Mouse (Mus musculus) frontal cortex, postnatal 36 days (tissue): ENCODE data around the gene Pogk.
A peak's percentile ranks its signal among the peaks of the same experiment; 100 is the strongest.

Experiments
- DNase-seq, 2 experiments: peaks; one replicate each; pipeline ENCODE4 v3.0.0; 2022; ENCODE audit warnings: low spot score in 2 of 2

Pogk gene

DNA sequence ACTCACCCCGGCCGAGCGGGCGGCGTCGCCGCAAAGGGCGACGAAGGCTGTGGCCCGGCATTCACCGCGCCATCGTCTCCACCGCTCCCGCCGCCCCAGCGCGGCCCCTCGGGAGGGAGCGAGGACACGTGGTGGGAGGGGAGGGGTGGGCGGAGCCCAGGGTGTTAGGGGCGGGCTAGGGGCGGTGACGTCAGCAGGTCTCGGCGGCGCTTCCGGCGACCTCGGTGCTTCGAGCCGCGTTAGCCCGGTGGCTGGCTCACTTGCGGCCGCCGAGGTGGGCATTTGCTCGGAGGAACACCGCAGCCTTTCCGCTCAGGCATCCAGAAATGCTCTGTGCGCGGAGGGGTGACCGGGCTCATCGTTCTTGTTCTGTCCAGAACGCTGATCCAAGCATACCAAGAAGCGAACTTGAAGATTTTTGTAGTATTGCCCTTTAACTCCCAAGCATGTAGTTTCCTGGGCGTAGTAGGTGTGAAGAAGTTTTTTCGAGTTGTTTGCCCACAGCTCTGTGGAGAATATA, at the start of gene Pogk:
Pogk (minus strand) TSS at position 163 of the 520 bp plus-strand sequence.
- peak; percentile 63 to 69 for DNase-seq

DNA sequence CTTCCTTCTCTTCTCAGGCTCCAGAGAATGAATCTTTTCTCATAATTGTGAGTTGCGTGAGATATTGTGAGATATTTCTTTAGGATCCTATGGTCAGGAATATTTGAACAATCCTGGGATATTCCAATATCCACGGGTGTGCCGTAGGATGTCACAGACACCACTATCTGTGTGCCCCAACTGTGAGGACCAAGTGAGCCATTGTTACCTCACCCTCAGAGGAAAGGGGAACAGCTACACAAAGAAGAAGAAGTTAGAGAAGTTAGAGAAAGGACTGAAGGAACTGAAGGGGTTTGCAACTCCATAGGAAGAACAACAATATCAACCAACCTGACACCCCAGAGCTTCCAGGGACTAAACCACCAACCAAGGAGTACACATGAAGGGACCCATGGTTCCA, 32.3 kb upstream of the Pogk start:
- no peak for DNase-seq

DNA sequence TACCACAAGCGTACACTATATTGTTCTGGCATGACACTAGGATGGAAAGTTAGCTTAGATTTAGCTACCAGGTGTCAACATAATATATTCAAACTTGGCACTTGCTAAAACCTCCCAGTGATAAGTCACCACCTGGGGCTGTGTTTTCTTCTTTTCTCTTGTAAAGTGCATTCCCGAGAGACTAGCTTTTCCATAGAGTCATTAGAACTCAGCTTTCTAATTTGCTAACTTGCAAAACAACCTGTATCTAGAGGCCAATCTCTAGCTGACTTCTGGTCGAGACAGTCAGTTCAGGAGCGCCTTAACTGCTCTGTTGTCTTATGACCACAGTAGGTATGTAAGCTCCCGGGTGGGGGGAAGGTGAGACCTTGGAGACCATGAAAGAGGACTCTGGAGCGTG, 29.8 kb upstream of the Pogk start:
- DNase-seq = no peak

DNA sequence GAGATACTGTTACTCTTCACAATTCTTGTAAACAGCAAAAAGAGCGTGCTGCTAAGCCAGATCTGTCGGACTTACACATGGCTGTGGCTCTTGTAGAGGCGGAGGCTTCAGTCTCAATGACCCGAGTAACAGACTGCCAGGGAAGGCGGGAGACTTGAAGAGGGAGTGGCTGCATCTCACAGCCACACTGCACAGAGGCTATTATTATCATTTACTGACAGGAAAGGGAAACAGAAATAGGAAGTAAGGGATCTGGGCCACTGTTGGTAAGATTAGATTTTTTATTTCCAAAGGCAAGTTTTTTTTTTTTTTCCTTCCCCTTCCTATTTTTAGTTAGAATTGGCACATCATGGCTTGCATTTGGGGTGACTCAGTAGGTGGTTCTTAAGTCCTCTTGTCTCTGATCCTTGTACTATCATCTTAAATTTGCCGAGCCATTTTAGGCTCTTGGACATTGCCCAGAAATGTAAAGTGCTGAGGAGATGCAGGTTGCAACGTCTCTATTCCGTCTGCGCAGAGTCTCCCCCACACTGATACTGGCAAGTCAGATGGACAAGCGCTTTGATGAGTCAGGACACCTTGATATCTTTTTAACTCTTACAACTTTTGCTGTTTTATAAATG, 20.3 kb upstream of the Pogk start:
- peak; percentile 30 to 48 for DNase-seq

DNA sequence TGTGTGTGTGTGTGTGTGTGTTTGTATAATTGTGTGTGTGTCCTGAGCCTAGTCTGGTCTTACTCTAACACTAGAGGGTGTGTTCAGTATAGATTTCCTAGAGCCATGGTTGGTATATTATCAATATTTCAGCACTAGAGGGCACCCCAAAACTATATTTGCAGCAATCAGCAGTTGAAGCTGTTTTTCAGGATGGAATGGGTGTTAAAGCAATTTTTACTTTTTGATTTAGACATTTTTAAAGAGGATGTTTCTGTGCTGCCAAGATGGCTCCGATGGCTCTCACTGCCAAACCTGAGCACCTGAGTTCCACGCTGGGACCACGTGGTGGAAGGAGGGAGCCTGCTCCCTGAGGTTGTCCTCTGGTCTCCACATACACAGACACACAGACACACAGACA, 19.4 kb upstream of the Pogk start:
- DNase-seq = peak; percentile 23 to 55

DNA sequence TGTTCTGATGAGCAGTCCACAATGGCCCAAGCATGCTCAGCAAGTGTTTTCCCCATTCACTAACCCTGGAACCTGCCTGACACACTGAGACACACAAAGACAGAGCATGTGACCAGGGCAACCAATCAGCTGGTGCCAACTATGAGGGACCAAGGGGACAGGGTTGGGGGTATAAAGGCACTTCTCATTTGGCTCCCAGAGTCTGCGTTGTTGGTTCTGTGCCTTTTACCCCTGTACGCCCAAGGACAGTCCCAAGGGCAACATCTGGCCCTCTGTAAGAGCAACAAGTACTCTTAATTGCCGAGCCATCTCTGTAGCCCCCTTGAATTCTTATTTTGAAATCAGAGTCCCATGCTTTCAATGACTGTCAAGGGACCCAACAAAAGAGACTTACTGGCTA, 2.6 kb upstream of the Pogk start:
- DNase-seq = no peak

DNA sequence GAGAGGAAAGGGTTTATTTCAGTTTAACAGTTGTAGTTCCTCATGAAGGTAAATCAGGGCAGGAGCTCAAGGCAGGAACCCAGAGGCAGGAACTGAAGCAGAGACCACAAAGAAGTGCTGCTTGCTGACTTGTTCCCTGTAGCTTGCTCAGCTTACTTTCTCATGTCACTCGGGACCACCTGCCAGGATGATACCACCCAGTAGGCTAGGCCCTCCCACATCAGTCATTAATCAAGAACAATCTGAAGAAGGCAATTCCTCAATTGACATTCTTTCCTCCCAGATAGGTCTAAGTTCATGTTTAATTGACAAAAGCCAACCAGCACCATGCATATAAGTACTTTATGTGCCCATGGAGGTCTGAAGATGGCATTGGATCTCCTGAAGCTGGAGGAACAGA, 1.9 kb upstream of the Pogk start:
- DNase-seq = no peak

DNA sequence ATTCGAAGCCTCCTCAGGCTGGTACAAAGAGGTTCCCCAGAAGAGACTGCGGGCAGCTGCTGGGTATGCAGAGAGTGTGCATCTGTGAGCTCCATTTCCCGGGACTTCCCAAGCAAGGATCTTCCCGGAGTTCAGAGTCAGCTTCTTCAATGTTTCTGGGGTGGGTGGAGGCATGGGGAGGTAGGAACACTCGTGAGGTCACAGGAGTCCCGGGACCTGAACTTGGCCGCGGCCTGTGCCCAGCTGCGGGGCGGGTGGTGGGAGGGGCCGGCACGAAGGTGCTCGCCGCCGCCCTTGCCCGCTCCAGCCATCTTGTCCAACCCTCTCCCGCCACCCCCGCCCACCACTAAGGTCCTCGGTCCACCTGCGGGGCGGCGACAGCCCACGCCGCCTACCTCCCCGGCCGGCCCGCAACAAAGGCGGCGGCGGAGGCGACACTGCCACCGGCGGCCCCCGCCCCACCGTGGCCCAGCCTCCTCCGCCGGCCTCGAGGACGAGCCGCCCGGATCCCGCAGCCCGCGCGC, 424 bp downstream of the Pogk start:
- DNase-seq = no peak

DNA sequence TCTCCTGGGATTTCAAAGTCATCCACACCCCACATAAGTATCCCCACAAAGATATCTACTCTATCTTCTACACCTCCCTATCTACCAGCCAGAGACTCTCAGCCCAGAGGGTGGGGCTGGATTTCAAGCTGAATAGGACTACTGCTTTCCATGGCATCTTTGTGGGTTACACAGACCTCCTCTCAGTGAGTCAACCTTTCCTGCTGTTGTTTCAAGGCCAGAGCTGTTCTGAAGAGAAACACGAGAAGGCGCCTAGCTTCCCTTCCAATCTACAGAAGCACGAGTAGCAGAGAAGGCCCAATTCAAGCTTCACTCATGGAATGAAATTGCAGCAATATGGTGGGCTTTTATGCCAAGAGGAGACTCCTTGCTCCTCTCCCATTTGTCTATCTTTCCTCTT, 5.8 kb downstream of the Pogk start:
- no peak for DNase-seq

DNA sequence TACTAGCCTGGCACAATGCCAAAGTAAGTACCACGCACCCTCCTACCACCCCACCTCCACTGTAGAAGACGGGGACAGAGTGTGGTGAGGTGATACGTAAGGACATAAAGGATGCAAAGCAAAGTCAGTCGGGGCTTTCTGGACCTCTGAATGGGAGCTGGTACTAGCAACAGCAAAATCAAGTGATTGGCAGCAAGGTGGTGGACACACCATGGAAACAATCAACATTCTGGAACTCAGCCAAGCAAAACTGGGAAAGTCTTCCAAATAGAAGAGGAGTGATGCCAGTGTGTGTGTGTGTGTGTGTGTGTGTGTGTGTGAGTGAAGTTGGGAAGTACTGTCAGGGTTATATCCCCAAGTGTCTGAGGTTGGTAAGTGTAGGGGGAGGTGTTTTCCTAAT, 7.7 kb downstream of the Pogk start:
- DNase-seq = no peak

DNA sequence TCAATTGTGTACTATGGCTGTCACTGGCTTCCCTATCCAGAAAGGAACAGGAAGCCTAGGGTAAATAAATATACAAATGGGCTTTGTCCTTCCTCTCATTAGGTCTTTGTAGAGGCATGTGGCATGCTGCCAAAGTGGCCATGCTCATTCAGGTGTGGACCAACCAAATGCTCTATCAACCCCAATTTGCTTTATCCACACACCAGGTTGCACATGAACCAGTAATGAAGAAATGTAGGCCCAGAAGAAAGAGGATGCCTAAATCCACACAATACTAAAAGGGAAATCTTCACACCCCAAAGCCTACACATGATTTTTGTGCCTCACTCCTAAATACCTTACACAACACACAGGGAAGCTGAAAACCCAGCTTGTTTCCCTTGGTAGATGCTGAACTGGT, 8.2 kb downstream of the Pogk start:
- no peak for DNase-seq

DNA sequence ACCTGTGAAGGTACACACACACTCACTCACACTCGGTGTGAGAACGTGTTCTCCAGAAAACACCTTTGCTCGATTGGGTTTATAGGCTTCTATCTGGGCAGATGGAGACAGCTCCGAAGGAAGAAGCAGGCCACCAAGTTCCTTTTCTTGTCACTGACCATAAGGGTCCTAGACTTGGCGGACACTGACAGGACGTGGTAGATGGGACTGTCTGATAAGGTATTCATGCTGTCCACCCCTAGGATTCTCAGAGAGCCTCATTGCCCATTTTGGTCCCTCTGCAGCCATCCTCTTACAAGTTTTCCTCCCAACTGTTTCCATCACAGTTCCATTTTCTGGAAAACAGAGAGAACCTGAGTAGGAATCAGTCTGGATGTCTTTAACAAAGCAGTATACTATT, 13.3 kb downstream of the Pogk start:
- no peak for DNase-seq

DNA sequence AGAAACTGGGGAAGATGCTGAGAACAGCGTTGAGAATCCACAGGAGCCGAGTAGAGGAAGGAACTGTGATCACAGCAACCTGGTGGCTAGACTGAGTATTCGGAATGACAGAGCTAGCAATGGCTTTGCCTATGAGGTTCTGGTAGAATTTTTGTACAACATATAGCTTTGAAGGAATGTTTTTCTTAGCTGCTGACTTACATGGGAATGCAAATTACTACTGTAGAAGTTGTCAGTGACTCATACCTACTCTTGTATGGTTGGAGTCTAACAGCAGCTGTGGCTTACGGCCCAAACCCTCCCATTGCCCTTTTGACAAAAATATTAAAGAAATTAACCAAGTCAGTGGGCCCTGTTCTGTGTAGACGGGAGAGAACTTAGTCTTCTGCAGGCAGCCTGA, 14.0 kb downstream of the Pogk start:
- no peak for DNase-seq

DNA sequence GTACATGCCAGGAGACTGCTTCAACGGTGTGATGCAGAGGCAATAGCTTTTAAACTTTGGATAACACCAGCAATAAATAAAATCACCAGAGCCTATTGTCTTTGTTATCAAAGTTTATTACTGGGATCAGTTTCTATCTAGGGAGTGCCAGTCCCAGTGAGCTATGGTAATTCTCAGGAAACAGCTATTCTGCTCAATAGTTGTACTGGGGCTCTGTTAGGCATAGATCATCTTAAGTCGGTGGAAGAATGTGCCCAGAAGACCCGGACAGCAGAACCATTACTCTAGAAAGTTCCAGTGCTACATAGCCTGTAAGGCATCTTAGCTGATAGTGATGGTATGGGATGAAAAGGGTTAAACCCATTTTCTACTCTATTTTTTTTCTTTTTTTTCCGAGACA, 14.9 kb downstream of the Pogk start:
- no peak for DNase-seq

DNA sequence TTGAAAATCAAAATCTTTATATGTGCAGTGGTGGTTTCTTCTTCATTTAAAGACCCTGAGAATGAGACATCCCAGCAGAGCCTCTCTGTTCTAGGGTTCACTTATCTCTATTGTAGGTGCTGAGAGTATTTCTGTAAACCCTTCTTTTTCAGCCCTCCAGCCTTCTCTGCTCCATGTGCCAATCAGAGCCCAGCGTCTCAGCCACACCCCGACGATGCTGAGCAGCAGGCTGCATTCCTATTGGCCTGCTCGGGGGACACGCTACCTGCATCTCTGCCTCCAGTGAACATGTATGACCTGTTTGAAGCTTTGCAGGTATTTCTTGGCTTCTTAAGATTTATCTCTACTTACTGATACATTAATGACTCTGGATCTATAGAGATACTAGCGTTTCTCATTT, 18.0 kb downstream of the Pogk start:
- DNase-seq = no peak

DNA sequence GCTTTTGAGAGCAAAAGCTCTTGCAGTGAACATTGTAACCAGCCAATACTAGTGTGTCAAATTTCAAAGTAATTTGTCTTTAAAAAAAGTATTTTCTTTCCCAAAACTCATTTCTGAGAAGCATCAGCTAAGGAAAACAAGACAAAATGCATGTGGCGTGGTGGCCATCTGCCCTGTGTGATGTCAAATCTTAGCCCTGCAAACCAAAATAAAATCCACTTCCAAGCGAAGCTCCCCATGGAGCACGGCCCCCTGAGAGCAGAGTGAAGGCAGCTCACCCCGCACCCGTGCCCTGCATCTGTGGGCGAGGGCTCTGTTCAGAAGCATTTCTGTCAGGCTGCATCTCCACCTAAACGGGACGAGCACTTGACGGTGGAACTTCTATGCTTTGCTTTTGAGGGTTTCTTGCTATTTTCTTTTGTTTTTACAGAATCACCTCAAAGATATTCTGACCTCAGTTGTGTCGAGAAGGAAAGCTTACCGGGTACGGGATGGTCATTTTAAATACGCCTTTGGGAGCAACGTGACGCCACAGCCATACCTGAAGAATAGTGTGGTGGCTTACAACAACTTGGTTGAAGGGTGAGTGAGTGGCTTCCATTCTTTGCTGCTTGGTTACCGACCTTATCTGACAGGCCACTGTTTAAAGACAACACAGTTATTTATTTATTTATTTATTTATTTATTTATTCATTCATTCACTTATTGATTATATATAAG, 20.1 kb downstream of the Pogk start:
- no peak for DNase-seq

DNA sequence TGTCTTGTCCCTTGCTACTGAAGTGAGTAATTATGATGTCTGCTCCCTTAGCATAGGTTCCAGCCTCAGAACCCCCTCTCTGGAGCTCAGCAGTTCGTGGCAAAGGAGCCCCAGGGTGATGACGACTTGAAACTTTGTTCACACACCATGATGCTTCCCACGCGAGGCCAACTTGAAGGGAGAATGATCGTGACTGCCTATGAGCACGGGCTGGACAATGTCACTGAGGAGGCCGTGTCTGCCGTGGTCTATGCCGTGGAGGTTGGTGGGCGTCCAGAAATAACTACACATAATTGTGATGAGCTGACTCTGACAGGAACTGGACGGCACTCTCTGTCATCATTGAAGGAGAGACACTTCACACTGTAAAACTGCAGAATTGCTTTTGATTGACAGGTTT, 21.2 kb downstream of the Pogk start:
- DNase-seq = no peak

DNA sequence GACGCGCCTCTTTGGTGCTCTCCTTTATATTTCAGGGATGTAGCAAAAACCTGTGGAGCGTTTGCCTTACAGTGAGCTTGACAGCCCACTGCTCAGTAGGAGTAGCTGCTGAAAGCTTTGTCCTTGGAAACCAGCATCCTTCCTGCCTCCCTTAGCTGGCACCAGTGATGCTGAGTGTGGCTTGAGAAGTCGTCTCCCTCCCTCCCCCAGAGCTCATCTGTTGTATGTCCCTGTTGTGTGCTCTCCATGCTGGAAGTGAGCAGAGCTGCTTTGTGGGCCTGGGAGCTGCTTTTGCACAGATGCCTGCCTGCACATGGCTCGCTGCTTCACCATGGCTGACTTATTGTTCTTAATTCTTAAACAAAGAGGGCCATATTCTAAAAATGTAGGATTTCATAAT, 24.2 kb downstream of the Pogk start:
- peak; percentile 33 to 41 for DNase-seq

DNA sequence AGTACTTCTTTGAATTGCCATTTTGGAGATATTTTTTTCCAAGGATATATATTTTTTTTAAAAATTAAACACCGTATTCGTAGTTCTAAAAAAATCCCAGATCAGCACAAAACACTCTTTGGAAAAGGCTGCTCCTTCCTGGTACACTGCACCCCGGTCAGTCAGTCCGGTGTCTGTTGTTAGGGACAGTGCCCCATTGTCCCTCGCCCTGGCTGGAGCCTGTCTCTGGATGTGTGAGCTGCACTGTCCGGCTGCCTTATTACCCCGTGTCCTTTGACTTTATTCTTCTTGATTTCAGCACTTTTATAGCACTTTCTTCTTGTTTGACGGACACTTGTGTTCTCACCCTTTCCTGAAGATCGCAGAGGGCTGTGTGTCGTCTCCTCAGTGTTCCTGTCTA, 25.0 kb downstream of the Pogk start:
- no peak for DNase-seq

DNA sequence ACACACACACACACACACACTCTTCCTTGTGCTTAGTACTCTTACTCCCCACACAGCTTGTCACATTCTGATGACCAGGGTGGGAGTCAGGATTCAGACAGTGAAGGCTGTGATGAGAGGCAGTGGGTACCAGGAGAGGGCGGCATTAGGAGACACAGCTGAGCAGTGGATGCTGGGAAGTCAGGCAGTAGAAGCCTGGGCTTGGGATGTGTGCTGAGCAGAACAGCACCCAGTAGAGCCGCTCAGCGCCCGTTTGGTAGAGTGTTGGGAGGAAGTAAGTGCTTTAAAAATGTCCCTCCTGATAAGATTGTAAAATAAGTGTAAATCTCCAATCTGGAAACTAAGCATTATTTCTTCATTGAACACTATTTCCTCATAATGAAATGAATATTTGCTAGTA, 27.0 kb downstream of the Pogk start:
- no peak for DNase-seq

DNA sequence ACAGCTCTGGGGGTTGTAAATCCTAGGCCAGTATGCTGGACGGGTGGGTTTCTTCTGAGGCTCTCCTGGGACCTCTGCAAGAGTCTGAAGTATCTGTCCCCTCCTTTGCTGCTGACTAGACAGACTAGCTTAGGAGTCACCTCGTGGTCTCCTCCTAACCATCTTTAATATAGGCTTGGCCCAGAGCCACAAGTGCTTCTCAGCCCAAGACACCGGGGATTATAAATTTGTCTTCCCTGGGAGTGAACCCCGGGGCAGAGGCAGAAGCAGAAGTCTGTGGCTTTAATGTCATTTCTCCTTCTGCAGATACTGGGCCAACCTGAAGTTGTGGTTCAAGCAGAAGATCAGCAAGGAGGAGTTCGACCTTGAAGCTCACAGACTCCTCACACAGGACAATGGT, 27.8 kb downstream of the Pogk start:
- DNase-seq = no peak

DNA sequence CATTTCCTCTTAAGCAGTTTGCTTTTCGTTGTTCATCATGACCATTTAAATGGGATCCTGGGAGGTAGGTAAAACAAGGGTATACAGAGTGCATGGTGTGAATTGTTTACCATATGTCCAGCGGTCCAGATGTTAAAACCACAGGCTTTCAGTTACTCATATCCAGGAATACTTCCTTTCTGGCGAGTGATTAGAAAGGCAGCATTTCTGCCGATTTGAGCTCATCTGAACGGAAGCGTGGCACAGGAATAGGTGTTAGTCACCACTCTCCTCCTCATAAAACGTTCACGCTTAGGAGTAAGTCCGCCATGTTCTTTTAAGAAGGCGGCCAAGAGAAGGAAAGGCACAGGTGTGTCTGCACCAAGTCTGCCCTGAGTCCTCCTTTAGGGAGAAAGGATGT, 28.3 kb downstream of the Pogk start:
- DNase-seq = no peak

DNA sequence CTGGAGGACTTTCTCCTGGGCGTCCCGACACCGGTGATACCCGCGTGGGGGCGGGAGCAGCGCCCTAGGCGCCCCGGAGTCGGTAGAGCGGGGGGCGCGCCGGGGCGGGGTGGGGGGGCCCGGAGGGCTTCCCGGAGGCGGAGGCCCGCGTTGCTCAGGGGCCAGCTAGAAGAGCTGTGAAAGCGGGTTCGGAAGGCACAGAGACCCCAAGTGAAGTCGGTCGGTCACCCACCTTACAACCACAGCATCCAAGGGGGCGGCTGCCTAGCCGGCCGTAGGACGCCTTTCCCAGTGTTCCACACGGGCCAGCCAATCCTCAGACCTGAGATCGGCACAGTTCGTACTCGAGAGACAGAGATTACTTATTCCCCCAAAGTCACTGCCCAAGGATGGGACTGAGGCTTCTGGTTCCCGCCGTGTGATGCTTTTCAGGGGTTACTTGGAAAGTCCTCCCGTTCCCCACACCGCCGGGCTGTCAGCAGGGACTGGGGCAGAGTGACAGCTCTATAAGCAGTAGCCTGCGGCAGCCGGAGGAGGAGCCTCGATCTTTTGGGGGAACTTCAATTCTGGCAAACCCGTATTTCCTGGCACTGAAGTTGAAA, 29.9 kb downstream of the Pogk start:
- peak; percentile 61 to 69 for DNase-seq
